Mouse (Mus musculus): ENCODE results near the gene Psmd12. TPM values are rescaled to one million over a fixed set of nuclear protein-coding genes. Genes with fewer than 3 reads are reported as not detected.

The Psmd12 gene
- polyA plus RNA-seq, 1 experiment from 2014 or later, result 151 TPM

- no peak for ATAC-seq (ENCODE audit: low FRiP score)
- no peaks in the 10 kb centered on the region for H3K27me3 ChIP-seq (replicated peaks)
Measured at GRCm38 (mm10) chr11:107464141-107464540, 15.1 kb upstream of the Psmd12 start.

GRCm38 (mm10) chr11:107465041-107465440 is 14.2 kb upstream of the Psmd12 start:
- peaks cover 23% of the 10 kb centered on the region for H3K4me1 ChIP-seq
- H3K4me3 ChIP-seq (replicated peaks), result no peak overlapping the region
- H3K27me3 ChIP-seq (replicated peaks), result no peaks in the 10 kb centered on the region
- no peaks in the 10 kb centered on the region for H3K36me3 ChIP-seq
- H3K4me2 ChIP-seq, result no peak overlapping the region
- H3K9me3 ChIP-seq (replicated peaks), result no peaks in the 10 kb centered on the region
- H3K27ac ChIP-seq (replicated peaks), result no peak overlapping the region
- no peak for ATAC-seq (ENCODE audit: low FRiP score)
- H3K9ac ChIP-seq (replicated peaks), result no peak overlapping the region
- 93% methylated on average over 4 of the region's 4 CpGs for WGBS

More at GRCm38 (mm10) chr11:107464141-107464540, 15.1 kb upstream of the Psmd12 start:
- no peak overlapping the region for H3K9ac ChIP-seq (replicated peaks)
- H3K27ac ChIP-seq (replicated peaks), result 0 out of 2 replicates have a peak overlapping the region, but pooled peaks have one; percentile 9
- no peak overlapping the region for H3K4me3 ChIP-seq (replicated peaks)
- H3K4me1 ChIP-seq, result peaks cover 23% of the 10 kb centered on the region
- WGBS, result 69% methylated on average over 6 of the region's 6 CpGs
- H3K36me3 ChIP-seq, result no peaks in the 10 kb centered on the region
- H3K9me3 ChIP-seq (replicated peaks), result no peaks in the 10 kb centered on the region
- no peak overlapping the region for H3K4me2 ChIP-seq

- H3K9me3 ChIP-seq (replicated peaks), result no peaks in the 10 kb centered on the region
- H3K27me3 ChIP-seq (replicated peaks), result no peaks in the 10 kb centered on the region
- no peak for ATAC-seq (ENCODE audit: low FRiP score)
- H3K36me3 ChIP-seq, result no peaks in the 10 kb centered on the region
- no peak overlapping the region for H3K4me2 ChIP-seq
- H3K27ac ChIP-seq (replicated peaks), result no peak overlapping the region
- WGBS, result 80% methylated on average over 1 of the region's 1 CpGs
- H3K4me1 ChIP-seq, result peaks cover 27% of the 10 kb centered on the region
- H3K4me3 ChIP-seq (replicated peaks), result no peak overlapping the region
- H3K9ac ChIP-seq (replicated peaks), result no peak overlapping the region
Measured at GRCm38 (mm10) chr11:107465969-107466368, 13.3 kb upstream of the Psmd12 start.

- Histone ChIP-seq H3K9me3 (replicated peaks) (no peaks in the 10 kb centered on the region), H3K36me3 (no peaks in the 10 kb centered on the region), H3K27ac (replicated peaks) (no peak overlapping the region), H3K4me3 (replicated peaks) (no peak overlapping the region), H3K9ac (replicated peaks) (no peak overlapping the region), H3K27me3 (replicated peaks) (no peaks in the 10 kb centered on the region), H3K4me2 (no peak overlapping the region), H3K4me1 (peaks cover 33% of the 10 kb centered on the region)
- 76% methylated on average over 6 of the region's 6 CpGs for WGBS
- no peak for ATAC-seq (ENCODE audit: low FRiP score)
Measured at GRCm38 (mm10) chr11:107466611-107467391, 12.5 kb upstream of the Psmd12 start.

GRCm38 (mm10) chr11:107468252-107469030 is 10.8 kb upstream of the Psmd12 start:
- Histone ChIP-seq H3K9me3 (replicated peaks) (no peaks in the 10 kb centered on the region), H3K4me2 (peak overlapping the region; percentile 81), H3K27me3 (replicated peaks) (no peaks in the 10 kb centered on the region), H3K4me1 (peaks cover 38% of the 10 kb centered on the region), H3K27ac (replicated peaks) (peak overlapping the region; percentile 94), H3K4me3 (replicated peaks) (peak overlapping the region; percentile 89), H3K9ac (replicated peaks) (peak overlapping the region; percentile 90), H3K36me3 (no peaks in the 10 kb centered on the region)
- no peak for ATAC-seq (ENCODE audit: low FRiP score)
- WGBS, result 20% methylated on average over 16 of the region's 16 CpGs

- peak overlapping the region; percentile 81 for H3K4me2 ChIP-seq
- peak overlapping the region; percentile 89 for H3K4me3 ChIP-seq (replicated peaks)
- H3K9me3 ChIP-seq (replicated peaks), result no peaks in the 10 kb centered on the region
- H3K4me1 ChIP-seq, result peaks cover 38% of the 10 kb centered on the region
- peak overlapping the region; percentile 94 for H3K27ac ChIP-seq (replicated peaks)
- H3K36me3 ChIP-seq, result no peaks in the 10 kb centered on the region
- H3K27me3 ChIP-seq (replicated peaks), result no peaks in the 10 kb centered on the region
- WGBS, result under 1% methylated on average over 36 of the region's 38 CpGs
- peak overlapping the region; percentile 90 for H3K9ac ChIP-seq (replicated peaks)
- peak; percentile 93 for ATAC-seq (ENCODE audit: low FRiP score)
Measured at GRCm38 (mm10) chr11:107469031-107469522, 10.2 kb upstream of the Psmd12 start.

- peak overlapping the region; percentile 90 for H3K9ac ChIP-seq (replicated peaks)
- WGBS, result under 1% methylated on average over 59 of the region's 59 CpGs
- peaks cover 38% of the 10 kb centered on the region for H3K4me1 ChIP-seq
- H3K36me3 ChIP-seq, result no peaks in the 10 kb centered on the region
- H3K4me3 ChIP-seq (replicated peaks), result peak overlapping the region; percentile 89
- H3K9me3 ChIP-seq (replicated peaks), result no peaks in the 10 kb centered on the region
- peak overlapping the region; percentile 94 for H3K27ac ChIP-seq (replicated peaks)
- ATAC-seq (ENCODE audit: low FRiP score), result peak; percentile 67
- H3K27me3 ChIP-seq (replicated peaks), result no peaks in the 10 kb centered on the region
- H3K4me2 ChIP-seq, result peak overlapping the region; percentile 81
Measured at GRCm38 (mm10) chr11:107469523-107470371, 9.5 kb upstream of the Psmd12 start.

- peak within 1 kb of the TSS; percentile 89 for H3K4me3 ChIP-seq (replicated peaks)
- H3K27ac ChIP-seq (replicated peaks), result peak within 1 kb of the TSS; percentile 94
- peak within 1 kb of the TSS; percentile 81 for H3K4me2 ChIP-seq
- H3K9ac ChIP-seq (replicated peaks), result peak within 1 kb of the TSS; percentile 90
- H3K36me3 ChIP-seq, result no peaks in the 10 kb centered on the region
- peaks cover 38% of the 10 kb centered on the region for H3K4me1 ChIP-seq
- ATAC-seq (ENCODE audit: low FRiP score), result peak; percentile 91
- no peaks in the 10 kb centered on the region for H3K9me3 ChIP-seq (replicated peaks)
- no peaks in the 10 kb centered on the region for H3K27me3 ChIP-seq (replicated peaks)
- under 1% methylated on average over 37 of the region's 37 CpGs for WGBS
Measured at GRCm38 (mm10) chr11:107470521-107471041, 8.7 kb upstream of the Psmd12 start, which contains the start of gene Pitpnc1. TSS of gene Pitpnc1 (minus strand) at chr11:107470699.

GRCm38 (mm10) chr11:107471071-107471720 is 8.1 kb upstream of the Psmd12 start:
- H3K4me3 ChIP-seq (replicated peaks), result peak overlapping the region; percentile 89
- H3K4me2 ChIP-seq, result peak overlapping the region; percentile 81
- H3K4me1 ChIP-seq, result peaks cover 35% of the 10 kb centered on the region
- peak overlapping the region; percentile 90 for H3K9ac ChIP-seq (replicated peaks)
- H3K27me3 ChIP-seq (replicated peaks), result no peaks in the 10 kb centered on the region
- peak overlapping the region; percentile 94 for H3K27ac ChIP-seq (replicated peaks)
- H3K36me3 ChIP-seq, result no peaks in the 10 kb centered on the region
- no peaks in the 10 kb centered on the region for H3K9me3 ChIP-seq (replicated peaks)
- WGBS, result 9% methylated on average over 11 of the region's 11 CpGs
- no peak for ATAC-seq (ENCODE audit: low FRiP score)

- H3K9ac ChIP-seq (replicated peaks), result no peak overlapping the region
- 76% methylated on average over 3 of the region's 3 CpGs for WGBS
- H3K9me3 ChIP-seq (replicated peaks), result no peaks in the 10 kb centered on the region
- no peak overlapping the region for H3K27ac ChIP-seq (replicated peaks)
- no peaks in the 10 kb centered on the region for H3K36me3 ChIP-seq
- no peaks in the 10 kb centered on the region for H3K27me3 ChIP-seq (replicated peaks)
- no peak overlapping the region for H3K4me3 ChIP-seq (replicated peaks)
- H3K4me1 ChIP-seq, result peaks cover 26% of the 10 kb centered on the region
- H3K4me2 ChIP-seq, result no peak overlapping the region
- no peak for ATAC-seq (ENCODE audit: low FRiP score)
Measured at GRCm38 (mm10) chr11:107472304-107472703, 7.0 kb upstream of the Psmd12 start.
